Mouse (Mus musculus) megakaryocyte, adult 5-6 weeks (primary cell): ENCODE data around the gene Zfp119b. TPM values are rescaled to one million over a fixed set of nuclear protein-coding genes. Genes with fewer than 3 reads are reported as not detected.
"Not testable (repeated sequence)": the region's sequence is repeated elsewhere in the genome, so short reads cannot be mapped to it uniquely, and the experiment has no call there.

Experiments used
- ATAC-seq: 2 replicates; pipeline ENCODE4 v1.8.0; 2016; ENCODE audit warnings: mild to moderate bottlenecking, inconsistent platforms; ENCODE audit not compliant: poor library complexity, severe bottlenecking
- total RNA-seq, 2 experiments: library from RNA; stranded (forward) in 1 of 2; stranded (reverse) in 1 of 2; fragments of 153-499, 151-499 nt in 1 of 2; fragments of 221-1000, 200-1000 nt in 1 of 2; gene quantifications; 2 replicates each; pipeline versions ENCODE4 v1.2.3 to v1.2.4; 2015 to 2017

Zfp119b gene
- total RNA-seq, 2 experiments from 2014 or later, result 7.0 to 12.0 TPM

- not testable (repeated sequence) for ATAC-seq
Measured at GRCm38 (mm10) chr17:55892406-55892955, 56.8 kb downstream of the Zfp119b start.

Other genes with a start within 250 kb of the Zfp119b start
- gene Pot1b, start 236.9 kb downstream of the Zfp119b start, total RNA-seq (2015), result 37.6 and 39.6 TPM in 2 replicates
- gene Pot1b, start 236.9 kb downstream of the Zfp119b start, total RNA-seq (2017), result 67.6 and 74.7 TPM in 2 replicates
- gene Adgre4, start 199.5 kb downstream of the Zfp119b start, total RNA-seq (2015), result 31.8 and 37.3 TPM in 2 replicates
- 18.7 and 20.1 TPM in 2 replicates for gene Adgre4, start 199.5 kb downstream of the Zfp119b start, total RNA-seq (2017)
- gene Zfp119a, start 70.6 kb downstream of the Zfp119b start, total RNA-seq (2015), result 8.7 and 9.9 TPM in 2 replicates
- gene Zfp119a, start 70.6 kb downstream of the Zfp119b start, total RNA-seq (2017), result 7.4 and 8.1 TPM in 2 replicates
- gene Zfp959, start 57.4 kb downstream of the Zfp119b start, total RNA-seq (2015), result 20.7 and 21.0 TPM in 2 replicates
- 8.9 and 10.6 TPM in 2 replicates for gene Zfp959, start 57.4 kb downstream of the Zfp119b start, total RNA-seq (2017)
- 31.8 and 36.1 TPM in 2 replicates for gene Ebi3, start 3.1 kb upstream of the Zfp119b start, total RNA-seq (2015)
- 16.6 and 34.0 TPM in 2 replicates for gene Ebi3, start 3.1 kb upstream of the Zfp119b start, total RNA-seq (2017)
- 6.3 and 10.9 TPM in 2 replicates for gene Yju2, start 9.6 kb upstream of the Zfp119b start, total RNA-seq (2015)
- gene Yju2, start 9.6 kb upstream of the Zfp119b start, total RNA-seq (2017), result 14.7 and 17.1 TPM in 2 replicates
- gene Shd, start 21.0 kb upstream of the Zfp119b start, total RNA-seq (2015), result not detected in 2 replicates
- gene Shd, start 21.0 kb upstream of the Zfp119b start, total RNA-seq (2017), result 0.88 TPM in 1 of 2 replicates, not detected in the other
- not detected in 2 replicates for gene Fsd1, start 37.0 kb upstream of the Zfp119b start, total RNA-seq (2015)
- not detected in 2 replicates for gene Fsd1, start 37.0 kb upstream of the Zfp119b start, total RNA-seq (2017)
- 0.25 and 0.62 TPM in 2 replicates for gene Stap2, start 56.1 kb upstream of the Zfp119b start, total RNA-seq (2015)
- 0.22 and 0.24 TPM in 2 replicates for gene Stap2, start 56.1 kb upstream of the Zfp119b start, total RNA-seq (2017)
- gene Mpnd, start 56.2 kb upstream of the Zfp119b start, total RNA-seq (2015), result 23.2 and 28.6 TPM in 2 replicates
- 95.5 and 112 TPM in 2 replicates for gene Mpnd, start 56.2 kb upstream of the Zfp119b start, total RNA-seq (2017)
- 21.7 and 22.3 TPM in 2 replicates for gene Sh3gl1, start 87.1 kb upstream of the Zfp119b start, total RNA-seq (2015)
- gene Sh3gl1, start 87.1 kb upstream of the Zfp119b start, total RNA-seq (2017), result 28.4 and 35.0 TPM in 2 replicates
- 8.1 and 9.6 TPM in 2 replicates for gene Chaf1a, start 90.9 kb upstream of the Zfp119b start, total RNA-seq (2015)
- gene Chaf1a, start 90.9 kb upstream of the Zfp119b start, total RNA-seq (2017), result 18.3 and 22.2 TPM in 2 replicates
- 12.9 and 13.2 TPM in 2 replicates for gene Ubxn6, start 125.5 kb upstream of the Zfp119b start, total RNA-seq (2015)
- gene Ubxn6, start 125.5 kb upstream of the Zfp119b start, total RNA-seq (2017), result 17.0 and 30.7 TPM in 2 replicates
- gene Hdgfl2, start 130.1 kb upstream of the Zfp119b start, total RNA-seq (2015), result 14.9 and 17.9 TPM in 2 replicates
- gene Hdgfl2, start 130.1 kb upstream of the Zfp119b start, total RNA-seq (2017), result 43.4 and 52.8 TPM in 2 replicates
- gene Plin4, start 160.3 kb upstream of the Zfp119b start, total RNA-seq (2015), result 0.09 TPM in 2 replicates
- 0.18 TPM in 1 of 2 replicates, not detected in the other for gene Plin4, start 160.3 kb upstream of the Zfp119b start, total RNA-seq (2017)
- gene Plin5, start 168.1 kb upstream of the Zfp119b start, total RNA-seq (2015), result 0.18 TPM in 1 of 2 replicates, not detected in the other
- 0.45 TPM in 1 of 2 replicates, not detected in the other for gene Plin5, start 168.1 kb upstream of the Zfp119b start, total RNA-seq (2017)
- gene Lrg1, start 172.5 kb upstream of the Zfp119b start, total RNA-seq (2015), result 17.6 and 20.1 TPM in 2 replicates
- 23.9 and 33.9 TPM in 2 replicates for gene Lrg1, start 172.5 kb upstream of the Zfp119b start, total RNA-seq (2017)
- 1.5 TPM in 2 replicates for gene Sema6b, start 190.8 kb upstream of the Zfp119b start, total RNA-seq (2015)
- 2.0 and 2.7 TPM in 2 replicates for gene Sema6b, start 190.8 kb upstream of the Zfp119b start, total RNA-seq (2017)
- gene Tnfaip8l1, start 213.0 kb upstream of the Zfp119b start, total RNA-seq (2015), result 4.3 and 4.4 TPM in 2 replicates
- gene Tnfaip8l1, start 213.0 kb upstream of the Zfp119b start, total RNA-seq (2017), result 3.2 and 4.8 TPM in 2 replicates
- 27.0 and 32.5 TPM in 2 replicates for gene Mydgf, start 234.4 kb upstream of the Zfp119b start, total RNA-seq (2015)
- 25.7 and 29.1 TPM in 2 replicates for gene Mydgf, start 234.4 kb upstream of the Zfp119b start, total RNA-seq (2017)